Mouse (Mus musculus) retina, adult 2 months (tissue): ENCODE results near the gene Dcakd.

Experiments used
- DNase-seq: peaks from one replicate; pipeline ENCODE4 v3.0.0-alpha.2; 2012; ENCODE audit warnings: low read depth, low spot score

The Dcakd gene

DNA sequence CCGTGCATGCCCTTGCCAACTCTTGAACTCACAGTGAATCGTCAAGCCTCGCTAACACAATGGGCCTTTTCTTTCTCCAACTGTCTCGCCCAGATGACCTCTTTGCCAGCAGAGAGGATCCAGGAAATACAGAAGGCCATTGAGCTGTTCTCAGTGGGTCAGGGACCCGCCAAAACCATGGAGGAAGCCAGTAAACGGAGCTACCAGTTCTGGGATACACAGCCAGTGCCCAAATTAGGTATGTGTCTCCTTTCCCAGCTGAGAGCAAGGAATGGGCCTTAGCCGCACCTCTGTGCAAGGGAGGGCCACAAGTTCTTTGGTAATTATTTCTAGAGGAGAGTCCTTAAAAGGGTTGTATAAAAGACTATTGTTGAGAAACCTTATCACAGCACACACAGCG is 18.2 kb upstream of the Dcakd start:
- DNase-seq = no peak

DNA sequence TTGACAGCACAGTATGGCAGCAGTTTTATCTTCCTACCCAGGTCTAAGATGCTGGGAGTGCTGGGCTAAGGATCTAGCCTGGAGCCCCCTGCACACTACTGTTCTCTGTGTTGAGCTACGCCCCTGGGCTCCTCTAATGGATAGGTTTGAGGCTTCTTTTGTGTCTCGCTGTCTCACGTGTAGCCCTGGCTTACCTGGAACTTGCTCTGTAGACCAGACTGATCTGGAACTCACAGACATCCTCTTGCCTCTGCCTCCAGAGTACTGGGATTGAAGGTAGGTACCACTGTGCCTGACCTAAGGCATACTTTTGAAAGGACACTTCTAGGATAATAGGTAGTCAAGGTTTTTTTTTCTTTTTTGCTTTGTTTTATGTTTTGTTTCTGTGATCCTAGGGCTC is 15.8 kb upstream of the Dcakd start:
- DNase-seq = no peak

DNA sequence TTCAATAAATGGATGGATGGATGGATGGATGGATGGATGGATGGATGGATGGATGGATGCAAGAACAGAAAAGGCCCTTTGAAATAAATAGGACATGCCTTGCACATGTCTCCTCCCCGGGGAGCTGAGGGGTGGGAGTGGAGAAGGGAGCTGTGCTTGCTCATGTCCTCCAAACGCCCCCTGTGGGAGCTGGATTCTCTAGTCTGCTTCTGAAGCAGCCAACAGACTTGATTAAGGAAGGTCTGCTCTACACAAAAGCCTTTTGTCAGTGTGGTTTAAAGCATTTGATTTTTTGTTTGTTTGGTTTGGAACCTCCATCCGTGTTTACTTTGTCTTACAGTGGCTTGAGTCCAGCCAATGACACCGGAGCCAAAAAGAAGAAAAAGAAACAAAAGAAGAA is 14.7 kb upstream of the Dcakd start:
- DNase-seq = no peak

DNA sequence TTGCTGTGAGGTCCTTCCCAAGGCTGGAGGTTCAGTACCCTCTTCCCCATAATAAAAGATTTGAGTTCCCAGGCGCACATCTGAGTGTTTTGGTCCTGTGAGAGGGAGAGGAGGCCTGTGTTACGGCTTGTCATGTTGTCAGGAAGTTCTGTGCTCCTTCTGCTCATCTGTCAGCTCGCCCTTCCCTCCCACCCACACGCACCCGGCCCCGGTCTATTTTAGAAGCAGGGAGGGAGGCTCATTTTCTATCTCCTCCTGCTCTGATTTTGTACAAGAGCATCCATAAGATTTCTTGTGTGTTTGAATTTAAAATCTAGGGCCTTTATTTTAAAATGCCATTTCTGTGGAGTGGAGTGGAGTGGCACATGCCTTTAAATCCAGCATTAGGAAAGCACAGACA is 9.9 kb upstream of the Dcakd start:
- no peak for DNase-seq

DNA sequence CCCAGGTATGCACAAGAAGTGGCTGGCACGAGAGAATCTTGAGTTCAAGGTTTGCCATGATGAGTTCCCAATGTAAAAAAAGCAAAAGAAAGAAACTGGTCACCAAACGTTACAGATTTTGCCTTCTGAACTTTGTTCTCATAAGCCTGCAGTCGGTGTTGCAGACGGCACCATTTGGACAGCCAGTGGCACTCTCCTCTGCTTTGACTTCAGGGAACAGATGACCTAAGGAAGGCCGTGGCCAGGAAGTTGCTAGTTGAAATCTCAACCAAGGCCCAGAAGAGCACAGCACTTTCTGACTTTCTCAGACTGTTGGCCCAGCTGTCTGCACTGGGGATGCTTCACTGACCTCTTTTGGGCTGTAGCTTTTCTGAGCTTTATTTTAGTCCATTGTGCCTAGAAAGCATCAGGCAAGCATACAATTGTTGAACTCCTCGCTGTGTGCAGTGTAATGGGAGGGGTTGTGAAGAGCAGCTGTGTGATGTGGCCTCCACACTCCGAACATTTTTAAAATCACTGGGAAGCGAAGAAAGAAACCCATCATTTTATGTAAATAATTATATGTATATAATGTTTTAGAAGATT is 8.8 kb upstream of the Dcakd start:
- DNase-seq = no peak

DNA sequence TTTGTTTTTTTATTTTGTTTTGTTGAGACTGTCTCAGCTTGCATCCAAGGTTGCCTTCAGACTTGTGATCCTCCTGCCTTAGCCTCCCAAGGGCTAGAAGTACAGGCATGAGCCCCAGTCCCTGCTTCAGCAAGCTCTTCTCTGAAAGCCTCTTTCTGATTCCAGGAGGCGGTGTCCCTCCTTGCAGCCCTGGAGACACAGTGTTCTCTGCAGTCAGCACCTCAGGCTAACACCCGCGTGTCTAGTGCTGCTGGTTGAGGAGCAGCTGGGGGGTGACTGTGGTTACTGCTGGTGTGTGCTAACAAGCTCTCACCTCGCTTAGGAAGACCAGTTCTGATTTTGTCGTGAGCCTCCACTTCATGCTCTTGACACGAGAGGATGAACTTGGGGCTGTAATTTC is 6.9 kb upstream of the Dcakd start:
- DNase-seq = no peak

DNA sequence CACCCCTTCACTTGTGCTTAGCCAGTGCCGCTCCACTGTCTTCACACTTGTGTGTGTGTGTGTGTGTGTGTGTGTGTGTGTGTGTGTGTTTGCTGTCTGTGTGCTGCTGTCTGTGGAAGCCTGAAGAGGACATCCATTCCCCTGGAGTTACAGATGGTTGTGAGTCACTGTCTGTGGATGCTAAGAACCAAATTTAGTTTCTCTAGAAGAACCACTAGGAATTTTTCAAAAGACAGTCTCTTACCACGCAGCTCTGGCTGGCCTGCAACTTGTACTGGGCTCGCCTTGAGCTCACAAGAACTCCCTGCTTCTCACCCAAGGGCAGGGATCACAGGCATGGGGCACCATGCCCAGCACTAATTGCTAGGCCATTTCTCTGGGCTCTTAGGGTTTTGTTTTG is 4.9 kb upstream of the Dcakd start:
- DNase-seq = no peak

DNA sequence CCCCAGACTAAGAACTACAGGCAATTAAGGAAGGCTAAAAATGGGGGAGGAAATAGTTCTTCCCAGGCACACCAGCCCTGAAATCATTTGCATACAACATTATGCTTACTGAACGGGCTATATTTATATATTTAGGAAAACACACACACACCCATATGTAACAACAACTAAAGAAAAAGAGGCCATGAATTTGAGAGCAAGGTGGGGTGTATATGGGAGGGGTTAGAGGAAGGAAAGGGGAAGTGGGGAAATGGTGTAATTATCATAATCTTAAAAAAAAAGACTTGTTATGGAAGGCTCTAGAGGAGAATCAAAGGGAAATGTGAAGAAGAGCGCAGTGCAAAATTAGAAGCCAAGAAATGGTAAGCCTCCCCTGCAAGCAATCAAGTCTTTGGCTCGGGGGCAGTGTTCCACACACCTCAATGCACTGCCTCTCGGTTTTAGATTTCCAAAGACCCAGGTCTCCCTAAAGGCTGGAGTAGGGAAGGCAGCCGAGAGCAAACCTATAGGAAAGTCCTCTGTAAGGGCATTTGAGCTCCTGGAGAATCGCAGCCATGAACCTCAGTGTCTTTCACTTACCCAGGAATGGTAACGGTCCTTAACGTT is 460 bp downstream of the Dcakd start:
- DNase-seq = no peak

DNA sequence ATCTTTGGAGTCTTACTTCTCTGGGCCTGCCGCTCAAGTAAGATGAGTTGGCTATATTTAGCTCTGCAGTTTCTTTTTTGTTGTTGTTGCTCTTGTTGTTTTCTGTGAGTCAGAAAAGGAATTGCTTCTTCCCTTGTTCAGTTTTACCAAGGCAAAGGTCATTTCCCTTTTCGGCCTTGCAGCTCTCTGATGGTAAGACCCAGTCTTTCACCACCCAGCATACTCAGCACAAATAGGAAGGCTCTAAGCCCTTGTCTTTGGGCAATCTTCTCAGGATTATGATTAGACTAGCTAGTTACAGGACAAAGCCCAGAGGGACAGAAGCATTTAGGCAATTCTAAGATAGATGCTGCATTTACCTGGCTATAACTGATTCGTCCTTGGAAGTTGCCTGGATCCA is 1.2 kb downstream of the Dcakd start:
- no peak for DNase-seq

DNA sequence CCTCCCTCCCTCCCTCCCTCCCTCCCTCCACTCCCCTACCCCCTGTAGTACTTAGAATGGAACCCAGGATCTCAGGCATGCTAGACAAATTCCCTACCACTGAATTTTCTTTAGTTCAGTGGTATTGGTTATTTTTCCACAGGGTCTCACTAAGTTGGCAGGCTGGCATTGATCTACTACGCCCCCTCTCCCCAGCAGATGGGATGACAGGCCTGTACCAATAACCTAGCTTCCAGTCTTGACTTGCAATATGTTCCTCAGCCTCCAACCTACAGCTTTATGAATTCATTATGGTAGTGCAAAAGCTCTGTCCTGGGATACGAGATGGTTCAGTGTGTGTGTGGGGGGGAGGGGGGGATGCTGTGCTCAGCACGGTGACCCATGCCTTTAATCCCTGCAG is 4.2 kb downstream of the Dcakd start:
- no peak for DNase-seq

DNA sequence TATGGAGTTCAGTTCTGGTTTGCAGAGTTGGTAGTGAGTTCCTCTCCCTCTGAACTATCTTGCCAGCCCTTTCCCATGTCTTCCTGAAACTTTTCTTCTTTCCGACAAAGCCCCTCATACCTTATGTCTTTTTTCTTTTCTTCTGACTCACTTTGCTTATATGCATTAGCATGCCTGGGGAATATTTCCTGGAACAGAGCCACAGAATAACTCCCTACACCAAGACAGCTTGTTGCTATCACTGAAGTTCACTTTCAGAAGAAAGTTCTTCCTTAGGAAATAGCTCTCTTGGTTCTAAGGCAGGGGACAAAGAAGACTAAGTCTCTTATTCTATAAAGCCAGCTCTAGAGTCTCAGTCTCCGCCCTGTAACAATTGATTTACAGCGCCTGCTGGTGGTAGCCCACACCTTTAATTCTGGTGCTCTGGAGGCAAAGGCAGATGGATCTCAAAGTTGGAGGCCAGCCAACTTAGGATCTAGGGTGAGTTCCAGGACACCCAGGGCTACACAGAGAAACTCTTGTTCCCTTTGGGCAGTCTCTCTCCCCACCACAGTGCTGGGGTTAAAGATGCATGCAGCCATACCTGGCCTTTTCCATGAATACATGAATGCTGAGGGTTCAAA is 7.3 kb downstream of the Dcakd start:
- no peak for DNase-seq

DNA sequence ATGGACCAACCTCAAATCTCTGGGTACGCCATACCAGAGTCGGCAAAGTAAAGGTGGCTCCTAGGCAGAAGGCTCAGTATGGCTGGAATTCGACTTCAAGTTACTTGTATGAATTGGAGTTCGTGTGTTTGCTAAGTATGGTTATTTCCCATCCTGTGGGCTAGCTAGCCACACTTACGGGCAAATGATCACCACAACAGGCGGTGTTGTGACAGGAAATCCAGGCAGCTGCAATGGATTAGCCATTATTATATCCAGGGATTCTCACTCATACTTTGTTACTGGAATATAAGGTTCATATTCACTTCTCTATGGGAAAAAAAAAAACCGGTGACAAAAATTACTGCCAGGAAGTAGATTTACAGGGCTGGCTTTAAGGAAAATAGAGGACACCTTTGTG is 8.8 kb downstream of the Dcakd start:
- no peak for DNase-seq

DNA sequence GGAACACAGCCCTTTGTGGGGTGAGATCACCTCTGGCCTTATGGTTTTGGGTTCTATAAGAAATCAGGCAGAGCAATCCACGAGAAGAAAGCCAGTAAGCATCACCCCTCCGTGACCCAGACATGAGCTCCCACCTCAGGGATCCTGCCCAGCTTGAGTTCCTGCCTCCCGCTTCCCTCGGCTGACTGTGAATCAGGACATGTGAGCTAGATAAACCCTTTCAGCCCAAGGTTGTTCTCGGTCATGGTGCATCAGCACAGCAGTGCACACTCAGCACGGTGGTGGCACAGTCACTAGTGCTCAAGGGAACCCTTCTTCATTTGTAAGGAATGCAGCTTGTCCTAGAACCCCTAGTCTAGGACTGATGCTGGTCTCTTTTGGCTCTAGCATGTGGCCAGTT is 9.3 kb downstream of the Dcakd start:
- DNase-seq = no peak

DNA sequence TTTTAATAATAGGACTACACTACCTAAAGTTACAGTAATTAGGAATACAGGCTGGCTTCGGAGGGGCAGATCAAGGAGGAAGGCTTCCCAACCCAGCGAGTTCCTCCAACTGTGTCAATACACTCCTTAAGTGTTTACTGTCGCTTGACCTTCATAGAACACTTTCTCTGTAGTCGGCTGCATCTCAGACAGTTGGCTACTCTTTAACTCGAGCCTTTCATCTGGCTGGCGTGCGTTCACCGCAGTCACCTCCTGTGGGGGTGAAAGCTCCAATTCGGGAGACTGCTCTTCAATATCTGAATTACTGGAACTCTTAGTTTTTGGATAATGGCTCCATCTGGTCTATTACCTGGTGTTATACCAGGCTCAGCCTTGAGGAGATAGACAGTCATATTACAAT is 10.5 kb downstream of the Dcakd start:
- DNase-seq = no peak

DNA sequence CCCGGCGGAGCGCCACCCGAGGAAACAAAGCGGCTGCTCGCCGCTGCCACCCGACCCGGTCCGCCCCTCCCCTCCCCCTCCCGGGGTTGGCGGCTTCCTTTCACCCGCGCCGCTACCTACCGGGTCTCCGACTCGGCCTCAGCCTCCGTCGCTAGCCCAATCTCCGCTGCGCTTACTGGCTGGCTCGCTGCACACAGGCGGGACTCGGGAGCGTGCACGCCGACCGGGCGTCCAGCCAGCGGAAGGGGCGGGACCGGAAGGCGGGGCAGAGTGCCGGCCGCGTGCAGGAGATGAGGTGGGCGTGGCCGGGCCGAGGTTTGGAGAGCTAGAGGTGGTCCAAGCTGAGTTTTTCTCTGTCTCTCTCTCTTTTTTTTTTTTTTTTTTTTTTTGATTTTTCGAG is 11.2 kb downstream of the Dcakd start:
- DNase-seq = peak; percentile 81

DNA sequence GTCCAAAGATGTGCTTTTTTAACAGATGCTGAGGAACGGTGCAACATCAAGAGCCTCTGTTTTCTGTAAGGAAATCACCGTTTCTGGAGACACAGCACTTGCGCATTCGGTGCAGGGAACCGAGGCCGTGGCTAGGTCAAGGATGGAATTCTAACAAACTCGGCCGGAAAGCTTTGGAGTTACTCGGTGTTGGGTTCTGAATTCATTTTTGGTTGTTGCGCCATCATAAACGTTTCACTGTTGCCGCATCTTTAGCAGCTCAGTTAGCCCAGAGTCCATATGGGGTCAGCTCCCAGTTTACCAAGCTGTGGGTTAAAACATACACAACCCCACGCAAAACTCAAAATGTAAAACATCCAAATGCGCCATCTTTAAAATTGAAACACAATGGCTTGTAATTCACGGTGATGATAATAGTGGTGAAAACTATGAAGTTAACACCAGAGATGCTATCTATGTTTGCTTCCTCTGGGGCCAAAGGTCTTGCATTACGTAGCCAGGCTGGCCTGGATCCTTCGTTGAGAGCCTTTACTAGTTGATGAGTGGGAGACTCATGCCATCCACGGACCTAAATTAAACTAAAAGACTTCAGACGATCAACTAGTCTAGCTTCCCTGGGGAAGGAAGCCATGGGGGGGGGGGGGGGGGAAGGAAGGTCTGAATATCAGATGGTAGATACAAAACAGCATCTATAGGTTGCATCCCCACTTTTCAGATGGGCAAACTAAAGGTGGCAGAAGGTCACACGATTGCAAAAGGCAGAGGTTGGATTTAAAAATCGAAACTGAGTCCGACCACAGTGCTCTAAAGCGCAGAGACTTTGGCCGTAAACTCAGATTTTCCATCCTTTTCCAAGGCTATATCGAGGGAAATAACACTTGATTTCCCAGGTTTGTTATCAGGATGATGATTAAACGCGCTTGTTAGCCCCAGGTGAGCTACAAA is 12.0 kb downstream of the Dcakd start:
- DNase-seq = no peak

DNA sequence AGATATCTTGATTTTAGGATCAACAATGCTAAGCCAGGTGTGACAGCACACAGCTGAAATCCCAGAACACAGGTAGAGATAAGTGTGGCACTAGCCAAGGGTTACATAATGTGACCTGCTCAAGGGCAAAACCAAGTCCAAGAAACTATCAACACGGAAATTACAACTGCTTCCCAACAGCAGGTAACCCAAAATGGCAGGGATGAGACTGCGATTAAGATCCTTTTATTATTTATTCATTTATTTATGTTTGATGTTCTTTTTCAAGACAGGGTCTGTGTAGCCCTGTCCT is 17.0 kb downstream of the Dcakd start:
- no peak for DNase-seq

DNA sequence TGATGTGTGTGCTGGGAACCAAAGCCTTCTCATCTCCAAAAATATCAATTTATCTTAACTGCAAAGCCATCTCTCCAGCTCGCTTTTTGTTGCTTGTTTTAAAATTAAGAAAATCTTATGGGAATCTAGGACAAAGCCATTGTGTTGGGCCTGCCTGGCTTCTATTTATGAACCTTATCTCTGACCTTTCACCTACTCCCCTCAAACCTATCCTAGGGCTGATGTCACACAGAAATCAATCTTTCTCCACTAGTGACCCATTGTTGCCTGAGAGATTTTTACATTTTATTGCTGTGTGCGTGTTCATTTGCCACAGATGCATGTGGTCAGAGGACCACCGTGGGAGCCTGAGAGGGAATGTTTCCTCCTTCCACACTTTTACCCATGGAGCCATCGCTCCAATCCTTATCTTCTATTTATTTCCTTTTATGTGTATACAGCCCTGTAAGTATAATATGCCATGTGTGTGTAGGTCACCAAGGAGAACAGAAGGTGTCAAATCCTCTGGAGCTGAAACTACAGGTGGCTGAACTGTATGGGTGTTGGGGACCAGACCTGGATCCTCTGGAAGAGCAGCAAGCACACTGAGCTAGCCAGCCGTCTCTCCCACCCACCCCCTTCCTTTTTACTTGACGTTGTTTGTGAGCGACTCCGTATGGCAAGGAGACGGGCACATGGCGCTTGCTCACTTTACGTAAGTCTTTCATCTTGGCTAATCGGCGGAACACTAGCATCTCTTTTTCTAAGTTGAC is 17.5 kb downstream of the Dcakd start:
- no peak for DNase-seq

DNA sequence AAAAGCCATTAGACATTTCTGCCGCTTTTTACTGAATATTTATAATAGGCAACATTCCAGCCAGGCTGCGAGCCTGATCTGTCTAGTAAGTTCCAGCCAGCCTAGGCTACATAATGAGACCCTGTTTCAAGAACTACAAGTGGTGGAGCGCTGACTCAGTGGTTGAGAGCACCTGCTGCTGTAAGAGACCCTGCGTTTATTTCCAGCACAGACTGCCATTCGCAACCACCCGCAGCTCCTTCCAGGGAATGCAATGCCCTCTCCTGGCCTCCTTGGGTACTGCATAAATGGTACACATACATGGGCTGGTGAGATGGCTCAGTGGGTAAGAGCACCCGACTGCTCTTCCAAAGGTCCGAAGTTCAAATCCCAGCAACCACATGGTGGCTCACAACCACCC is 18.9 kb downstream of the Dcakd start:
- DNase-seq = no peak

DNA sequence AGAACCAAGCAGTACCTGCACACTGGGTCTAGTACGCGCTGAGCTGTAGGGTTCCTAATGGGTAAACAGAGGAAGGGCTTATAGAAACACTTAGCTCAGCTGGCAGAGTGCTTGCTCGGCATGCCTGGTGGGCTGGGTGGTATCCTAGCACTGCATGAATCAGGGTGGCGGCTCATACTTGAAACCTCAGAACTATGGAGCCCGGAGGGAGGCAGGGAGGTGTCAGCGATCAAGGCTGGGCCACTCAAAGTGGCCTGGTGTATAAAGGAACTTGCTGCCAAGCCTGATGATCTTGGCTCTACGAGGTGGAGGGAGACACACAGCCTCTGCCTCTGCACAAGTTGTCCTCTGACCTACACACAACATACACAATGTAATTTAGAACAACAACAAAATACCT is 19.6 kb downstream of the Dcakd start:
- no peak for DNase-seq

DNA sequence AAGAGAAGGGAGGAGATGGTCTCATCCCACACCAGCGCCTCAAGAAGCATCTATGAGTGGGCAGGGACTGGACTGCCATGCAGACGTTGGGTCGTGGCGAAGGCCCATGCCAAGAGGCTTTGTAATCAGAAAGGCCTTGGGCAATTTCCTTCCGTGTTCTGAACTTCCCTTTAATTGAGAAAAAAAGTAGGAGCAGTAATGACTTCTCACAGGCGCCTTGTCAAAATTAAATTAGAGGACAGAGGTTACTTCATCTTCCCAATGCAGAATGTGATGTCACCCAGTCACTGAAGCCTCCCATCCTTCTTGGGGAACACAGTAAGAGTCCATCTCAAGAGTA is 21.2 kb downstream of the Dcakd start:
- no peak for DNase-seq

DNA sequence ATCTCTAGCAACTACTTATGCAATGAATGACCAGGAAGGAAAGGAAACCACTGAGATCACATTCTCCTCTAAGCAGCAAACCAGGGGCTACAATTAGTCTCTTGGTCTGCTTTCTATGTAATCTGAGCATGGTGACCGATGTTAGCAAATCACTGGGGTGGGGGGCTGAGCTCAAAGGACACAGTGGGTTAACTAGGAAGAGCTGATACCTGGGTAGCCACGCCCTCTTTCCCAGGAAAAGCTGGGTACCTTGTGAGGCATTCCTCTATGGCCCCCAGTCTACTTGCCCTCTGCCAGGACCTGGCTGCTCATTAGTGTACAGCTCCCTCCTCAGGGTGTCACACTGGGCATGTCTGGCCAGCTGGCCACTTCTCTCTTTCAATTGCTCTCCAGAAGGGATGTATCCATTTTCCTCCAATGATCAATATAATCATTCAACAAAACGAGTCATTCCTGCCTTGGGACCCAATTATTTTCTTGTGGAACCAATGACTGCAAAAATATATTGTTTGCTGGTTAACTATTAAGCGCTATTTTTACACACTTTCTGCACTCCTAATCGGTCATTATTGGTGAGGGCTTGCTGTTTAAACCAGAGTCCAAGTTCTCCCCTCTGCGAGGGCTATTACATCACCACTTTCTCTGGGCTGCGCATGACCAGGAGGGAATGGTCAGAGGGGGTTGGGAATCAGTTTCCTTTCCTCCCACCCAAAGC is 21.7 kb downstream of the Dcakd start:
- DNase-seq = no peak
